Mouse (Mus musculus) layer of hippocampus, adult 11-12 months (tissue): Measurements from ENCODE around the gene Abcd4.

Experiments
- DNase-seq: peaks from one replicate; pipeline ENCODE4 v3.0.0; 2022; ENCODE audit warnings: low spot score

The Abcd4 gene

GRCm38 (mm10) chr12:84571466-84572340 is 45.5 kb downstream of the Abcd4 start:
- no peak for DNase-seq

GRCm38 (mm10) chr12:84570694-84571415 is 46.4 kb downstream of the Abcd4 start:
- DNase-seq: no peak

- no peak for DNase-seq
Observed at GRCm38 (mm10) chr12:84569976-84570693, 47.1 kb downstream of the Abcd4 start.

GRCm38 (mm10) chr12:84569336-84569970 is 47.8 kb downstream of the Abcd4 start, which contains the start of gene Vsx2:
Vsx2 (plus strand) TSS chr12:84569762.
- DNase-seq: no peak

GRCm38 (mm10) chr12:84567576-84567975 is 49.6 kb downstream of the Abcd4 start:
- DNase-seq: no peak

- no peak for DNase-seq
Observed at GRCm38 (mm10) chr12:84562558-84562957, 54.7 kb downstream of the Abcd4 start.

GRCm38 (mm10) chr12:84555218-84555617 is 62.0 kb downstream of the Abcd4 start:
- DNase-seq: no peak
